Comparison of ENCODE assay signal across 8 mouse cellular contexts in genomic region chr4:142097871-142098270, GRCm38 (mm10). TPM values are rescaled to one million over a fixed set of nuclear protein-coding genes. Genes with fewer than 3 reads are reported as not detected.
DNase-seq lines count a peak whose midpoint lies in the region; ATAC-seq and TF ChIP-seq lines count a peak whose summit lies in the region.

No protein-coding gene starts in this region.

- DNase-seq in hindbrain, postnatal 0 days (ENCODE audit: low spot score): no peak
- DNase-seq in adrenal gland, postnatal 25 days: peak; percentile 47
- no peak for DNase-seq in heart, embryonic 10.5 days (ENCODE audit: low spot score)
- DNase-seq in kidney, postnatal 25 days: peak; percentile 41 to 62
- DNase-seq in layer of hippocampus, adult 9-11 months: no peak

- H3K4me2 ChIP-seq in hindbrain, postnatal 0 days (ENCODE audit: low read depth, low read length): 0 out of 2 replicates have a peak overlapping the region, but pooled peaks have one; percentile 13
- no peak overlapping the region for H3K4me2 ChIP-seq in hindbrain, embryonic 16.5 days (ENCODE audit: low read length)
- H3K4me2 ChIP-seq in hindbrain, embryonic 13.5 days: no peak overlapping the region

- no peak overlapping the region for H3K27ac ChIP-seq in hindbrain, postnatal 0 days
- H3K27ac ChIP-seq in hindbrain, embryonic 16.5 days (ENCODE audit: low read depth, low read length): no peak overlapping the region
- H3K27ac ChIP-seq in heart, embryonic 10.5 days: peak overlapping the region; percentile 36; the same call in 1 of the 2 replicates
- no peak overlapping the region for H3K27ac ChIP-seq in hindbrain, embryonic 13.5 days

- no peaks in the 10 kb centered on the region for H3K36me3 ChIP-seq in hindbrain, postnatal 0 days (ENCODE audit: insufficient read depth, low read length)
- H3K36me3 ChIP-seq in hindbrain, embryonic 16.5 days (ENCODE audit: control insufficient read depth, insufficient read depth, low read length): no peaks in the 10 kb centered on the region
- H3K36me3 ChIP-seq in heart, embryonic 10.5 days: no peaks in the 10 kb centered on the region
- no peaks in the 10 kb centered on the region for H3K36me3 ChIP-seq in hindbrain, embryonic 13.5 days

- ATAC-seq in hindbrain, postnatal 0 days: no peak
- no peak for ATAC-seq in hindbrain, embryonic 16.5 days
- ATAC-seq in monocyte, adult 5-6 weeks (replicated peaks; ENCODE audit: insufficient number of reproducible peaks, low FRiP score, low TSS enrichment, poor library complexity, severe bottlenecking): peak; percentile 55
- no peak for ATAC-seq in hindbrain, embryonic 13.5 days (ENCODE audit: low FRiP score)

- no peak overlapping the region for H3K9ac ChIP-seq in hindbrain, postnatal 0 days (replicated peaks; ENCODE audit: low read length)
- no peak overlapping the region for H3K9ac ChIP-seq in hindbrain, embryonic 16.5 days (ENCODE audit: low read depth, low read length)
- H3K9ac ChIP-seq in hindbrain, embryonic 13.5 days: no peak overlapping the region

- no peaks in the 10 kb centered on the region for H3K27me3 ChIP-seq in hindbrain, postnatal 0 days (ENCODE audit: insufficient read depth, low read length)
- no peaks in the 10 kb centered on the region for H3K27me3 ChIP-seq in hindbrain, embryonic 16.5 days (replicated peaks; ENCODE audit: control insufficient read depth, insufficient read depth, low read length)
- H3K27me3 ChIP-seq in heart, embryonic 10.5 days (ENCODE audit: insufficient read depth, poor library complexity, severe bottlenecking): no peaks in the 10 kb centered on the region
- H3K27me3 ChIP-seq in hindbrain, embryonic 13.5 days: 0 out of 2 replicates have a peak, but pooled peaks cover under 1% of the 10 kb centered on the region

- WGBS in hindbrain, postnatal 0 days: 33% methylated on average over 5 of the region's 5 CpGs
- 38% methylated on average over 5 of the region's 5 CpGs for WGBS in hindbrain, embryonic 16.5 days
- 15% methylated on average over 5 of the region's 5 CpGs for WGBS in heart, embryonic 10.5 days
- 56% methylated on average over 5 of the region's 5 CpGs for WGBS in hindbrain, embryonic 13.5 days

- no peak overlapping the region for H3K4me3 ChIP-seq in hindbrain, postnatal 0 days (ENCODE audit: low read length)
- no peak overlapping the region for H3K4me3 ChIP-seq in hindbrain, embryonic 16.5 days (ENCODE audit: low read length)
- no peak overlapping the region for H3K4me3 ChIP-seq in heart, embryonic 10.5 days
- H3K4me3 ChIP-seq in hindbrain, embryonic 13.5 days: no peak overlapping the region

- H3K9me3 ChIP-seq in hindbrain, postnatal 0 days (ENCODE audit: low read length): no peaks in the 10 kb centered on the region
- H3K9me3 ChIP-seq in hindbrain, embryonic 16.5 days (ENCODE audit: control insufficient read depth, low read length): no peaks in the 10 kb centered on the region
- H3K9me3 ChIP-seq in heart, embryonic 10.5 days: no peaks in the 10 kb centered on the region
- no peaks in the 10 kb centered on the region for H3K9me3 ChIP-seq in hindbrain, embryonic 13.5 days

- TF ChIP-seq CTCF in hindbrain, postnatal 0 days (IDR thresholded peaks at IDR 0.05; ENCODE audit: low read depth): no peak

- 0 out of 2 replicates have a peak, but pooled peaks cover 4% of the 10 kb centered on the region for H3K4me1 ChIP-seq in hindbrain, postnatal 0 days (ENCODE audit: insufficient read depth, low read length)
- H3K4me1 ChIP-seq in hindbrain, embryonic 16.5 days (ENCODE audit: control insufficient read depth, insufficient read depth, low read depth, low read length): no peaks in the 10 kb centered on the region; the same call in none of the 2 replicates
- H3K4me1 ChIP-seq in heart, embryonic 10.5 days: peaks cover 30% of the 10 kb centered on the region
- peaks cover 8% of the 10 kb centered on the region; the same call in 1 of the 2 replicates for H3K4me1 ChIP-seq in hindbrain, embryonic 13.5 days (replicated peaks)

RNA-seq across cellular contexts. Expression of gene Tmem51, which starts 13.8 kb away (rescaled TPM):
- total RNA-seq in hindbrain, postnatal 0 days (2014; rRNA removed): 7.5 and 7.6 TPM in 2 replicates
- polyA plus RNA-seq in hindbrain, postnatal 0 days (2015; fragmentation: Nextera tagmentation; extraction: Ambion mirVana): 7.8 and 8.6 TPM in 2 replicates
- 8.2 and 8.6 TPM in 2 replicates for polyA plus RNA-seq in hindbrain, embryonic 16.5 days (2015; fragmentation: Nextera tagmentation; extraction: Ambion mirVana)
- 1.8 and 5.2 TPM in 2 replicates for total RNA-seq in adrenal gland, postnatal 25 days (2021)
- polyA plus RNA-seq in heart, embryonic 10.5 days (2016; fragmentation: Nextera tagmentation; extraction: Ambion mirVana): 21.0 and 25.9 TPM in 2 replicates
- total RNA-seq in monocyte, adult 5-6 weeks (2017): 57.2 to 77.8 TPM (median 58.7 TPM) in 3 replicates
- polyA plus RNA-seq in hindbrain, embryonic 13.5 days (2015; fragmentation: Nextera tagmentation; extraction: Ambion mirVana): 5.6 and 6.4 TPM in 2 replicates

Comparison
In these comparisons a context has a peak if more than half of its experiments do, and no peak if none do; other contexts are left out.
1. DNase-seq: peak in adrenal gland, postnatal 25 days (single experiment) and kidney, postnatal 25 days (2 of 2); none in hindbrain, postnatal 0 days (single experiment), heart, embryonic 10.5 days (single experiment) and layer of hippocampus, adult 9-11 months (single experiment).